Mouse (Mus musculus) midbrain, embryonic 11.5 days (tissue): ENCODE measurements at regions not wholly inside any gene's neighbourhood (a gene's known extent, or its start where the extent isn't known, plus 50 kb on each side); places are given as distances from the start of the nearest gene placed in this dataset.

ENCODE experiments used
- ATAC-seq: fragments of 200-750 bp; cut with Nextera tagmentation; 2 replicates; pipeline ENCODE4 v1.8.0; 2017; ENCODE audit warnings: moderate TSS enrichment, moderate library complexity; ENCODE audit not compliant: low FRiP score
- DNase-seq: peaks from one replicate; pipeline ENCODE4 v3.0.0; 2015; ENCODE audit warnings: low spot score; ENCODE audit errors: missing footprints
- H3K27ac ChIP-seq: fragments of 300-500 bp; sonication (generic); 2 replicates; pipeline ENCODE4 v1.5.1; 2014; ENCODE audit warnings: low read depth, low read length
- H3K27me3 ChIP-seq: fragments of 300-500 bp; sonication (generic); 2 replicates; pipeline ENCODE4 v1.6.1; 2014; ENCODE audit warnings: mild to moderate bottlenecking, low read length, moderate library complexity, mixed read lengths; ENCODE audit not compliant: control insufficient read depth, insufficient read depth
- H3K36me3 ChIP-seq: fragments of 300-500 bp; sonication (generic); 2 replicates; pipeline ENCODE4 v1.6.1; 2014; ENCODE audit warnings: mild to moderate bottlenecking, low read length, moderate library complexity, mixed read lengths; ENCODE audit not compliant: control insufficient read depth, insufficient read depth
- H3K4me1 ChIP-seq: fragments of 300-500 bp; sonication (generic); 2 replicates; pipeline ENCODE4 v1.6.1; 2014; ENCODE audit warnings: low read length; ENCODE audit not compliant: control insufficient read depth, insufficient read depth
- H3K4me2 ChIP-seq: fragments of 300-500 bp; sonication (generic); 2 replicates; pipeline ENCODE4 v1.6.1; 2014; ENCODE audit warnings: mild to moderate bottlenecking, moderate library complexity
- H3K4me3 ChIP-seq: fragments of 300-500 bp; sonication (generic); 2 replicates; pipeline ENCODE4 v1.5.1; 2014; ENCODE audit warnings: low read depth, low read length
- H3K9ac ChIP-seq: fragments of 300-500 bp; sonication (generic); 2 replicates; pipeline ENCODE4 v1.6.1; 2014; ENCODE audit warnings: low read length
- H3K9me3 ChIP-seq: fragments of 300-500 bp; sonication (generic); 2 replicates; pipeline ENCODE4 v1.6.1; 2016; ENCODE audit warnings: low read length; ENCODE audit not compliant: control insufficient read depth
- WGBS: fragments of 180-500 bp; shearing (Covaris S2); extraction: QIAGEN DNeasy Blood & Tissue Kit; methylation state at CpG from one replicate; pipeline ENCODE4 v1.1.7; 2014; 5-methylcytosine and 5-hydroxymethylcytosine counted together

DNA sequence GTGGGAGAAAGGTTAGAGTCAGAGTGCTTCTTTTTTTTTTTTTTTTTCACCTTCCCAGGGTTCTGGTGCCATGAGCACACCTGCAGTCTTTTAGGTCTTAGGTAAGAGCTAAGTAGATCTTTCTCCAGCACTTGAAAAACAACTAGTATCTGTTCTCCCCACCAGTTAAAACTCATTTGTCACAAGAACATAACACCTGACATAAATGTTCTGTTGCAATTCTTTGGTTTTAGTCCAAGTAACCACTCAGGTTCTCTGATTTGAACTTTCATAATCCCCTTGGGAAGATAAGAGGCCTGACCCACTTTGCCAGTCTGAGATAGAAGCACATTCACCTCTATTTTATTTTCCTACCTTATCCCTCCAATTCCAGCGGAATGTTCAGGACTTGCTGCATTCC, 225.5 kb upstream of the Zpld1 start:
- no peaks in the 10 kb centered on the region for H3K4me1 ChIP-seq
- ATAC-seq (no peak), DNase-seq (no peak)
- H3K4me3 ChIP-seq, result no peak overlapping the region
- no peaks in the 10 kb centered on the region for H3K9me3 ChIP-seq
- no peak overlapping the region for H3K4me2 ChIP-seq
- no peak overlapping the region for H3K27ac ChIP-seq
- 88% methylated on average over 1 of the region's 1 CpGs for WGBS
- H3K9ac ChIP-seq, result no peak overlapping the region
- H3K36me3 ChIP-seq, result no peaks in the 10 kb centered on the region
- no peaks in the 10 kb centered on the region for H3K27me3 ChIP-seq

DNA sequence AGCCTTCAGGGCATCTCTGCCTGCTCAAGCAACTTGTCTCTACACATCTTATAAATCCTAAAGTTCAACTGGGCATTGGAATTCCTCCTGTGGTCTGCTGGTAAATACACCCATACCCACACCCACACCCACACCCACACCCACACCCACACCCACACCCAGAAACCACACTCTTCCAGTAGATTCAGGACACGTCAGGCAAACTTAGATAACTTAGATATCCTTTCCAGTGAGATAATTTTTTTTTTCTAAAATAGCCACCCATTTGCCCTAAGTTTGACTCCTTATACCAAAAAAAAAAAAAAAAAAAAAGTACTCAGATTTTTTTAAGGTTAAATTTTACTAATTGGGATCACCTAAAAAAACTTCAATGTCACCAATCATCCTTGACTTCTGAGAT, 224.5 kb upstream of the Zpld1 start:
- no peak overlapping the region for H3K27ac ChIP-seq
- WGBS, result 86% methylated on average over 1 of the region's 1 CpGs

DNA sequence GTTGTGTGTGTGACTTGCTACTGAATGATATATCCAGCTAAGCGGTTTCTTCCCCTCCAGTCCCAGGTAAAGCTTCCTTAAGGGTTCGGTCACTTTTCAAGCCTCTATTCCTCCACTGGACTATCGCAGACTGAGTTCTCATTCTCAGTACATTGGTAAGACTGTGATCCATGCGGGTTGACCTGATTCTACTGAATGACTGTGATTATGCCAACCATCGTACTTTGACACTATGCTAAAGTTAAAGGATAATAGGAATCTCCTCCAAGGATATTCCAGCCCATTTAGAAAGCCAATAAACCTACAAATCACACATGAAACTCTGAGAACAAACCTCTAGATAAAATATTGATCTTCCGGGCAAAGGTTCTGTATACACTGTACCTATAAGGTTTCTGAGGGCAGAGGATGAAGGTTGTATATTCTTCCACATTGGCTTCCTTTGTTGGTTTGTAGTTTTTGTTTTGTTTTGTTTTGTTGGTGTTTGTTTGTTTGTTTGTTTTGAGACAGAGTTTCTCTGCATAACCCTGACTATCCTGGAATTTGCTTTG, 223.7 kb upstream of the Zpld1 start:
- WGBS, result 92% methylated on average over 6 of the region's 6 CpGs
- ATAC-seq (no peak), DNase-seq (no peak)

More for the DNA sequence above, 224.5 kb upstream of the Zpld1 start:
- H3K4me1 ChIP-seq, result no peaks in the 10 kb centered on the region
- no peak overlapping the region for H3K4me3 ChIP-seq
- ATAC-seq (no peak), DNase-seq (no peak)
- H3K4me2 ChIP-seq, result no peak overlapping the region
- H3K27me3 ChIP-seq, result no peaks in the 10 kb centered on the region
- no peaks in the 10 kb centered on the region for H3K36me3 ChIP-seq
- no peaks in the 10 kb centered on the region for H3K9me3 ChIP-seq
- no peak overlapping the region for H3K9ac ChIP-seq

DNA sequence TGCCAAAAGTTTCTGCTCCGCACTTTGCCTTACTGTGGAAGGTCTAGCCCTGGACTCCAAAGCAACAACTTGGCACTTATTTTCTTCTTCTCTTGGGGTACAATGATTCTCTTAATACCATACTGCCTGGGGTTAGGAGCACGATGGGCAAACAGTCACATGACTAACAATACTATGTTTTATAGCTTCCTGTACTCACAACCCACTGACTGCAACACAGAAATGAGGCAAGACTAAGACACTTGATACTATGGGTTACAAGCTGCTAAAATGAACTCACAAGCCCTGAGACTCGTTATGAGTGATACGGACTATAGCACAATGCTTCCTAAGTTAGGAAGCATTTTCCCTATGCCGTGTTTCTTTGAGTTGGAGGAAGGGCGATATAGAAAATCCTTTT, 222.3 kb upstream of the Zpld1 start:
- Histone ChIP-seq H3K4me1 (no peaks in the 10 kb centered on the region), H3K9ac (no peak overlapping the region), H3K4me3 (no peak overlapping the region), H3K4me2 (no peak overlapping the region), H3K27me3 (no peaks in the 10 kb centered on the region), H3K9me3 (no peaks in the 10 kb centered on the region), H3K27ac (no peak overlapping the region), H3K36me3 (no peaks in the 10 kb centered on the region)
- no peak for ATAC-seq
- DNase-seq, result no peak
- WGBS, result 90% methylated on average over 6 of the region's 6 CpGs

More for the DNA sequence above, 223.7 kb upstream of the Zpld1 start:
- Histone ChIP-seq H3K4me2 (no peak overlapping the region), H3K4me1 (no peaks in the 10 kb centered on the region), H3K4me3 (no peak overlapping the region), H3K9ac (no peak overlapping the region), H3K36me3 (no peaks in the 10 kb centered on the region), H3K27me3 (no peaks in the 10 kb centered on the region), H3K9me3 (no peaks in the 10 kb centered on the region), H3K27ac (no peak overlapping the region)

DNA sequence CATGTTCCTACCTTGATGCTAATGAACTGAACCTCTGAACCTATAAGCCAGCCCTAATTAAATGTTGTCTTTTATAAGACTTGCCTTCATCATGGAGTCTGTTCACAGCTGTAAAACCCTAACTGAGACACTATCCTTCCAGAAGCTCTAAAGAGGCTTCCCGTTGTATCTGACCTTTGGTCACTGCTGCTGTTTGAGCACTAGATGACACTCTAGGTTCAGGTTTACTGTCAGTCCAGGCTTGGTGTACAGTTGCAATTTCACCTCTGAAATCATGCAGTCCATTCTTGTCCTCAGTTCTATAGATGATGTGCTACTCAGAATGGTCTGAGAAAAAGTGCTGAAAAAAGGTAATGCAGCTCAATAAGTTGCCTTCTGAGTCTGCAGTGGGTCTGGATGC, 221.9 kb upstream of the Zpld1 start:
- ATAC-seq (no peak), DNase-seq (no peak)

DNA sequence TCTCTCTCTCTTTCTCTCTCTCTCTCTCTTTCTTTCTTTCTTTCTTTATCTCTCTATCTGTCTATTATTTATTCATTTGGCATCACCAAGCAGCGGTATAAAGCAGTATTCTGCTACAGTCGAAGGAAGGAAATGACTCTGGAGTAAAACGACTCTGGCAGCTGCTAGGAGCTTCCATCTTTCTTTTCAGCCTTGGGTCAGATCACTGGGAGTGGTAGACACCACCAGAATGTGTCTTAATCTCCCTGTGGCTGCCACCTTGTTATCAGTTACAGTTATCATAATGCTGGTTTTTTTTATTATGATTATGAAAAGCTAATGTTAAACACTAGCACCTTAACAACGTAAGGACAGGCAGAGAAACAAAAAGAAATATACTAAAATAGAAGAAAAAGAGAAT, 219.2 kb upstream of the Zpld1 start:
- Histone ChIP-seq H3K4me2 (no peak overlapping the region), H3K9ac (no peak overlapping the region), H3K27me3 (no peaks in the 10 kb centered on the region), H3K27ac (no peak overlapping the region), H3K4me1 (no peaks in the 10 kb centered on the region), H3K36me3 (no peaks in the 10 kb centered on the region), H3K4me3 (no peak overlapping the region), H3K9me3 (no peaks in the 10 kb centered on the region)
- 86% methylated on average over 4 of the region's 4 CpGs for WGBS
- DNase-seq (no peak), ATAC-seq (no peak)

More for the DNA sequence above, 221.9 kb upstream of the Zpld1 start:
- no peaks in the 10 kb centered on the region for H3K36me3 ChIP-seq
- H3K4me2 ChIP-seq, result no peak overlapping the region
- 86% methylated on average over 1 of the region's 1 CpGs for WGBS
- H3K9me3 ChIP-seq, result no peaks in the 10 kb centered on the region
- H3K4me3 ChIP-seq, result no peak overlapping the region
- H3K4me1 ChIP-seq, result no peaks in the 10 kb centered on the region
- H3K27me3 ChIP-seq, result no peaks in the 10 kb centered on the region
- H3K9ac ChIP-seq, result no peak overlapping the region
- H3K27ac ChIP-seq, result no peak overlapping the region

DNA sequence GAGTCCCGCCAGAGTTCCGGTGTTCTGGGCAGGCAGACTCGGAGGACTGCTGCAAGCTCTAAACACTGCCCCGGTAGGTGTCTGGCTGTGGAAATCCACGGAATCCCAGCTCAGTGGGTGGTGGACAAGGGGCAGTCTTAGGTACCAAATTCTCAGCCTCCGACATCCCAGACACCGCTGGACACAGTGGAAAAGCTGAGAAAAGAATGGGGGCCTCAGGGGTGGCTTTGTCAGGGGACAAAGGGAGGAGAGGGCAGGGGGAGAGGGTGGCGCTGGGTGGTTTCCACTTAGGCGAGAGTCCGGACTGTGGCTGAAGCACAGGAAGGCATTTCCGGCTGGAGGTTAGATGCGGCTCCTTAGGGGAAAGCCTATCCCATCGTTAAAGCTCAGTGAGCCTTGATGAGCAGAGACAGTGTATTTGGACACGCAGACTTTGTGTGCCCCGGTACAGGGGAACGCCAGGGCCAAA, 217.5 kb upstream of the Zpld1 start:
- H3K27ac ChIP-seq, result no peak overlapping the region

DNA sequence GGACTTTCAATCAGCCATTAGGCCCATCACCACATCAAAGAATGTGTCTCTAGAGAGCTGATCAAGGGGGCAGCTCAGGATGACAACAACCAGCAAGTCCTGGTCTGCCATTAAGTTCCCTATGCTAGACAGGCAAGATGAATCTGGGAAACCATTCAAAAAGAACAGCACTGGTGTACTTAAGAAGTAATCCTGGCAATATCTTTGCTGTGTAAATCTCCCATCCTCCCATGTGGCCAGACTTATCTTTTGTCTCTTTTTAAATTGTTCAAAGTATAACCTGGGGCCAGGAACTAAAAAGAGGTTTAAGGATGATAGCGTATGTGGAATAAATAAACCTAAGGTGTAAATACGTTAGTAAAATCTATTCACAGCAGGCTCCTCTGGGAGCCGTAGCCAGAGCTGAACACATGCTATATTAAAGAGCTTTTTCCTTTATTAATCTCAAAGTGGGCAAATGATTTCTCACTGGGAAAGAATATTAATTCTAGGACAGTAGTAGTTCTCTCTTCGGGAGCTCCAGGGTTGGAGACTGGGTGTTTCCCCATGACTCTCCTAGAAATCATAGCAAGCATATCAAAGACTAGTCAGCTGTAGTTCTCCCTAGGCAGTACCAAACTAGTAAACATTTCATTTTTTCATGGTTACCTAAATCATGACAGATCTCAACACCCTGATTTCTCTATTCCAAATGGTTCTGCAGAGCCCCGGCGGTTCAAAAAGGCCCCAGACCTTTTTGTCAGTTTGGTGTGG, 216.8 kb upstream of the Zpld1 start:
- Histone ChIP-seq H3K4me1 (no peaks in the 10 kb centered on the region), H3K36me3 (no peaks in the 10 kb centered on the region), H3K27me3 (no peaks in the 10 kb centered on the region), H3K4me3 (no peak overlapping the region; the same call in 1 of the 2 replicates), H3K9me3 (no peaks in the 10 kb centered on the region), H3K27ac (no peak overlapping the region), H3K4me2 (peak overlapping the region; percentile 53), H3K9ac (peak overlapping the region; percentile 67)
- 71% methylated on average over 6 of the region's 6 CpGs for WGBS
- DNase-seq (peak; percentile 81), ATAC-seq (peak; percentile 29; the same call in 1 of the 2 replicates)

More for the DNA sequence above, 217.5 kb upstream of the Zpld1 start:
- ATAC-seq (peak; percentile 82), DNase-seq (peak; percentile 93)
- Histone ChIP-seq H3K27me3 (no peaks in the 10 kb centered on the region), H3K4me2 (peak overlapping the region; percentile 53), H3K4me3 (peak overlapping the region; percentile 25), H3K9me3 (no peaks in the 10 kb centered on the region), H3K36me3 (no peaks in the 10 kb centered on the region), H3K4me1 (no peaks in the 10 kb centered on the region), H3K9ac (peak overlapping the region; percentile 67)
- WGBS, result 17% methylated on average over 16 of the region's 16 CpGs

DNA sequence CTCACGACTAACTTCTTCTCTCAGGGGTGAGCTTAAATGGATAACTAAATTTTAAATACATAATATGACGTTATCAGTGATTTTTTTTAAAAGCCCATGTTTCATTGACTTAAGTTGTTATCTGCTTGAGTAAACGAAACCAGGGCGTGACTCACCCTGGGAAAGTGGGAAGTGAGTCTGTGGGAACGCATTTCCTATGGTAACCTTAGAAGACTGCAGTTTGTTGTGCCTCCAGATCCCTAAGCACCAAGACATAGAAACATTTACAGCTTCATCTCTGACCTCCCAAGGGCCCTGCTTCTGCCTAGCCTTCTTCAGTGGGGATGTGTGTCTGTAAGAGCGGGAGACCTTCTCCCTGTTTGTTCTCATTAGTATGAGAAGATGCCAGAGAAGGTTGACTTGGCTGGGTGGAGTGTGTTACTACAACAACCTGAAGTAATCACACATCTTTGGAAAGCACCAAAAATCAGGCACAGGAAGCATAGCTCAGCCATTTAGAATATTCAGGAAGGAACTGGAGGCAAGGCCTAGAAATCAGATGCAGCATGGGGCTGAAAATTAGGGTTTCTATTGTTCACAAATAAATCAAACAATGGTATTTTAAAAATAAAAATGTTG, 207.1 kb upstream of the Zpld1 start:
- H3K27ac ChIP-seq, result no peak overlapping the region
- no peak overlapping the region for H3K4me3 ChIP-seq
- 84% methylated on average over 6 of the region's 6 CpGs for WGBS
- H3K36me3 ChIP-seq, result no peaks in the 10 kb centered on the region
- no peaks in the 10 kb centered on the region for H3K27me3 ChIP-seq
- no peaks in the 10 kb centered on the region for H3K9me3 ChIP-seq
- DNase-seq (peak; percentile 81), ATAC-seq (no peak)
- no peak overlapping the region for H3K9ac ChIP-seq
- no peaks in the 10 kb centered on the region for H3K4me1 ChIP-seq
- no peak overlapping the region for H3K4me2 ChIP-seq
